Mouse (Mus musculus): ENCODE measurements around the gene Gm10337. TPM values are rescaled to one million over a fixed set of nuclear protein-coding genes. Genes with fewer than 3 reads are reported as not detected.
A peak's percentile ranks its signal among the peaks of the same experiment; 100 is the strongest.

Gene Gm10337
- polyA plus RNA-seq, 1 experiment from 2014 or later, result not detected

DNA sequence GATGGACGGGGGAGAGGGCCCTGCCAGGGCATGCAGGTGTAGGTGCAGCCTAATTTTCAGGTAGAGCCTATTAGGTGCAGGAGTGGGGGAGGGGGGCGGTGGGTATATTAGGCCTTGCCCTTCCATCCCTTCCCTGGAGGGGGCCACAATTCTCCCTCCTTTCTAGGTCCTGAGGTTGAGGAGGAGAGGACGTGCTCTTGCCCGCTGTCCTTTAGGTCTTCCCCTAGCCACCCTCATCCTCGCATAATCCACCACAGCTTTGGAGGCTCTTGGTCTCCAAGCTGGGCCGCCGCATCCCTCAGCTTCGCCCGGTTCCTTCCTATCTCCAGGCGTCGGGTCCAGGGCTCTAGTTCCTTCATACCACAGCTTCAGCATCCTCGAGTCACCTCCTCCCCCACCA lies 12.8 kb downstream of the Gm10337 start:
- Histone ChIP-seq H3K27me3 (replicated peaks; ENCODE audit: insufficient read depth, low read length) (no peaks in the 10 kb centered on the region), H3K4me1 (ENCODE audit: insufficient read depth, low read depth, low read length) (no peaks in the 10 kb centered on the region), H3K27ac (ENCODE audit: low read length) (0 out of 2 replicates have a peak overlapping the region, but pooled peaks have one; percentile 75), H3K9me3 (ENCODE audit: low read length) (no peaks in the 10 kb centered on the region), H3K9ac (replicated peaks; ENCODE audit: low read depth) (peak overlapping the region; percentile 43; the same call in 1 of the 2 replicates), H3K4me2 (replicated peaks; ENCODE audit: low read depth, low read length) (peak overlapping the region; percentile 88), H3K36me3 (ENCODE audit: insufficient read depth, low read length) (no peaks in the 10 kb centered on the region), H3K4me3 (ENCODE audit: low read depth, low read length) (peak overlapping the region; percentile 60)
- TF ChIP-seq EP300 (IDR thresholded peaks at IDR 0.05), result no peak
- TF ChIP-seq CTCF (IDR thresholded peaks at IDR 0.05), result no peak; the same call in 1 of the 2 replicates
- ATAC-seq (no peak), DNase-seq (ENCODE audit: low spot score) (no peak)
- 2% methylated on average over 9 of the region's 12 CpGs for WGBS

DNA sequence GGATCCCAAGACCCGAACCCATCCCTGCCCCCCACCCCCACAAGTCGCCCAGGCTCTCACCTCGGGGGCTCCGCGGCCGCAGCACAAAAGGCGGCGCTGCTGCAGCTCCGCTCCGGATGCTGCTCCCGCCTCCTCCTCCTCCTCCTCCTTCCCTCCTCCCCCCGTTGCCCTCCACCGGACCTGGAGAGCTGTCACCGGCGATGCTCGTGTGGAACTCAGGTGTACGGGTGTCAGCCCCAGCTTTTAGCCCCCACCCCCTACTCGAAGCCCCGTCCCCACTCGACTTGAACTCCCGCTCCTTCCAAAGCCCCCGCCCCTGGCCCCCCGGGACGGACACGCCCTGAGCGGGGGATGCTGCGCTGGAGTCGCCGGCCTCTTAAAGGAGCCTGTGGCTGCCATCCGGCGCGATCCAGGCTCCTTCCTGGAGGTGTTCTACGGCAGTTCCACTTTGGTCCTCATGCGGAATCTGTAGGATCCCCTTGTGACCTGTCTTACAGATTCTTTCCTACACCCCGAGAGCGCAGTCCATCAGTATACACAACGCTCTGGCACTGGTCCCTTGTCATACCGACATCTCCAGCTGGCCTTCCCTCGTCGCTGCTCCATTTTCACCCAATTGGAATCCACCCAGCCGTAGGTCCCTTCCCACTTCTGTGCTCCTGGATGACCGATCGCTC lies 13.3 kb downstream of the Gm10337 start, which contains the start of gene Map3k12:
Gene Map3k12, minus strand, starts transcription at position 337 of the 677 bp plus-strand sequence.
- Histone ChIP-seq H3K4me2 (replicated peaks; ENCODE audit: low read depth, low read length) (peak within 1 kb of the TSS; percentile 88), H3K9ac (replicated peaks; ENCODE audit: low read depth) (peak within 1 kb of the TSS; percentile 43), H3K9me3 (ENCODE audit: low read length) (no peaks in the 10 kb centered on the region), H3K4me1 (ENCODE audit: insufficient read depth, low read depth, low read length) (no peaks in the 10 kb centered on the region), H3K27ac (ENCODE audit: low read length) (peak within 1 kb of the TSS; percentile 75), H3K27me3 (replicated peaks; ENCODE audit: insufficient read depth, low read length) (no peaks in the 10 kb centered on the region), H3K4me3 (ENCODE audit: low read depth, low read length) (peak within 1 kb of the TSS; percentile 60), H3K36me3 (ENCODE audit: insufficient read depth, low read length) (no peaks in the 10 kb centered on the region)
- no peak for ATAC-seq
- WGBS, result under 1% methylated on average over 42 of the region's 43 CpGs
- TF ChIP-seq CTCF (IDR thresholded peaks at IDR 0.05) (peak; percentile 40), EP300 (IDR thresholded peaks at IDR 0.05) (no peak)
- peak; percentile 81 for DNase-seq (ENCODE audit: low spot score)

DNA sequence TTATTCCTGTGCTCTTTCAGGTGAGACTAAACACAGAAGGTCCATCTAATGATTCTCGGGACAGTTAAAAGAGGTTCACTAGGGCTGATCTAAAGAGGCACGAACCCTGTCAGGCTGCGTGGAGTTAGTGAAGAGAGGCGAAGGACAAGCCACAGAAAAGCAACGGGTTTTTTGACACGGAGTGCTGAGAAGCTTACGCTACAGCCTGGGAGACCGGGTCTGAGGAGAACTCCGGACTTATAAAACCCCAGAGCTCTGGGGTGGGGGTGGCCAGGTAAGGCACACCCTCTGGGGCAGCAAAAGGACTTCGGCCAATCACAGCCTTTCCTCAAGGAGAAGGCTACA lies 14.1 kb downstream of the Gm10337 start:
- Histone ChIP-seq H3K4me1 (ENCODE audit: insufficient read depth, low read depth, low read length) (no peaks in the 10 kb centered on the region), H3K27ac (ENCODE audit: low read length) (peak overlapping the region; percentile 75), H3K4me3 (ENCODE audit: low read depth, low read length) (peak overlapping the region; percentile 60), H3K9ac (replicated peaks; ENCODE audit: low read depth) (peak overlapping the region; percentile 43), H3K36me3 (ENCODE audit: insufficient read depth, low read length) (no peaks in the 10 kb centered on the region), H3K4me2 (replicated peaks; ENCODE audit: low read depth, low read length) (peak overlapping the region; percentile 88), H3K9me3 (ENCODE audit: low read length) (no peaks in the 10 kb centered on the region), H3K27me3 (replicated peaks; ENCODE audit: insufficient read depth, low read length) (no peaks in the 10 kb centered on the region)
- DNase-seq (ENCODE audit: low spot score) (no peak), ATAC-seq (no peak)
- under 1% methylated on average over 10 of the region's 10 CpGs for WGBS
- TF ChIP-seq CTCF (IDR thresholded peaks at IDR 0.05) (no peak), EP300 (IDR thresholded peaks at IDR 0.05) (0 out of 2 replicates have a peak, but pooled peaks have one; percentile 19)

DNA sequence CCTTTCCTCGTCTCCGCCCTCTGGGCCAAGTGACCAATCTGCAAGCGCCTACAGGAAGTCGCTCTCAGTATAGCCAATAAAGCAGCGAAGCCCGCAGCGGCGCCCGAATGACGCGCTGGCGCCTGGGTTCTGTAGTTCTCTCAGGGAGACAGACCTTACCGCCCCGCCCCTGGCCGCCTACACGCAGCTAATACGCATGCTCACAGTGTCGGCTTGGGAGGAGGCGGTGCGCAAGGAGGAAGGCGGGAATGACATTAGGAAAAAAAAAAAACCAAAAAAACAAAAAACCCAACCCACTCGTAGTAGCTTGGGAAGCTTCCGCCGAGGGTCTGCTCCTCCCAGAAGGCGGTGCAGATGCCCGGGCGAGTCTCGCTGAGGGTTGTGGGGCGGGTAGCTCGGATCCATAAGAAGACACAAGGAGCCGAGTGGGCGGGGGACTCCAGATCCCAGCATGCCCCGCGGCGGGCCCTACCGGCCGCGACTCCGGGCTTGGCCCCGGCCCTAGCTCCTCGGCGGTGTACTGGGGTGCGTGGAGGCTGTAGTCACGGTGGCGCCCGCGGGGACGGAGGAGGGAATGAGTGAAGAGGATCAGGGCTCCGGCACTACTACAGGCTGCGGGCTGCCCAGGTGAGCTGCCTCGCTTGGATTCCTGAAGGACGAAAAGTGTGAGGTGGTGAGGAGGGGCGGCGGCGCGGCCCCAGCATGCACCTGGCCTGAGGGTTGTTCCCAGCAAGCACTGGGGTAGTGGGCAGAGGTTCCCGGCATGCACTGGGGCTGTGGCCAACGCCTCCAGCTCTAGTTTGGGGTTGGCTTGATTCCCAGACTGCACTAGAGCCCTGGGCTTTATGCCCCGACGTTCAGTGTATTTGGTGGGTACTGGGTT lies 14.7 kb downstream of the Gm10337 start, which contains the start of gene Tarbp2:
Gene Tarbp2, plus strand, starts transcription at position 217 of the 883 bp plus-strand sequence.
- ATAC-seq (peak; percentile 92), DNase-seq (ENCODE audit: low spot score) (peak; percentile 99)
- Histone ChIP-seq H3K27me3 (replicated peaks; ENCODE audit: insufficient read depth, low read length) (no peaks in the 10 kb centered on the region), H3K27ac (ENCODE audit: low read length) (peak within 1 kb of the TSS; percentile 99), H3K9me3 (ENCODE audit: low read length) (no peaks in the 10 kb centered on the region), H3K36me3 (ENCODE audit: insufficient read depth, low read length) (no peaks in the 10 kb centered on the region), H3K4me3 (ENCODE audit: low read depth, low read length) (peak within 1 kb of the TSS; percentile 60), H3K4me1 (ENCODE audit: insufficient read depth, low read depth, low read length) (no peaks in the 10 kb centered on the region), H3K4me2 (replicated peaks; ENCODE audit: low read depth, low read length) (peak within 1 kb of the TSS; percentile 88), H3K9ac (replicated peaks; ENCODE audit: low read depth) (peak within 1 kb of the TSS; percentile 84)
- under 1% methylated on average over 58 of the region's 60 CpGs for WGBS
- no peak for TF ChIP-seq CTCF (IDR thresholded peaks at IDR 0.05)
- TF ChIP-seq EP300 (IDR thresholded peaks at IDR 0.05), result 0 out of 2 replicates have a peak, but pooled peaks have one; percentile 52

DNA sequence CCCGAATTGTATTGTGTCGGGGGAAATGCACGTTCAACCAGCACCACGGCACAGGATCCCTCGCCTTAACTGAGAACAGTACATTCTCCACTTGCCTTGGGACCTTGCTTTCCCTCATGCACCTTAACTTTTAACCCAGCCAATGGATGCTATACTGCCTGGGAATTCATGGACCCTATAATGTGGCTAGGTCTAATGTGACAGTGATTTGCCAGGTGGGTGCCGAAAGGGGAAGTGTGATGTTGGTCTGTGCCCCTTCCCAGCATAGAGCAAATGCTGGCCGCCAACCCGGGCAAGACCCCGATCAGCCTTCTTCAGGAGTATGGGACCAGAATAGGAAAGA lies 15.3 kb downstream of the Gm10337 start:
- Histone ChIP-seq H3K4me1 (ENCODE audit: insufficient read depth, low read depth, low read length) (no peaks in the 10 kb centered on the region), H3K9me3 (ENCODE audit: low read length) (no peaks in the 10 kb centered on the region), H3K27ac (ENCODE audit: low read length) (peak overlapping the region; percentile 99), H3K4me3 (ENCODE audit: low read depth, low read length) (peak overlapping the region; percentile 60), H3K36me3 (ENCODE audit: insufficient read depth, low read length) (peaks cover 3% of the 10 kb centered on the region; the same call in 1 of the 2 replicates), H3K27me3 (replicated peaks; ENCODE audit: insufficient read depth, low read length) (no peaks in the 10 kb centered on the region), H3K9ac (replicated peaks; ENCODE audit: low read depth) (peak overlapping the region; percentile 84), H3K4me2 (replicated peaks; ENCODE audit: low read depth, low read length) (peak overlapping the region; percentile 71)
- DNase-seq (ENCODE audit: low spot score) (no peak), ATAC-seq (no peak)
- TF ChIP-seq EP300 (IDR thresholded peaks at IDR 0.05), result no peak
- TF ChIP-seq CTCF (IDR thresholded peaks at IDR 0.05), result no peak
- 11% methylated on average over 9 of the region's 9 CpGs for WGBS
